Mouse (Mus musculus) C2C12 (cell line): ENCODE results near the gene Carmil3.

Source experiments
- CEBPB ChIP-seq: IDR thresholded peaks from one replicate; pipeline ENCODE4 v1.6.1; 2011; ENCODE audit warnings: low read depth, mild to moderate bottlenecking, control low read depth, moderate library complexity
- CTCF ChIP-seq: IDR thresholded peaks from one replicate; pipeline ENCODE4 v1.5.1; 2011; ENCODE audit not compliant: control insufficient read depth, insufficient read depth, insufficient read length
- FOSL1 ChIP-seq: IDR thresholded peaks from one replicate; pipeline ENCODE4 v1.8.0; 2011; ENCODE audit warnings: mild to moderate bottlenecking, low read length; ENCODE audit not compliant: poor library complexity, insufficient read depth, severe bottlenecking
- MAX ChIP-seq: IDR thresholded peaks from one replicate; pipeline ENCODE4 v1.6.1; 2011; ENCODE audit warnings: mild to moderate bottlenecking, control low read depth
- MYOD1 ChIP-seq: IDR thresholded peaks from one replicate; pipeline ENCODE4 v1.6.1; 2011; ENCODE audit warnings: low read depth; ENCODE audit not compliant: control insufficient read depth, insufficient read length
- MYOG ChIP-seq: IDR thresholded peaks from one replicate; pipeline ENCODE4 v1.6.1; 2011; ENCODE audit not compliant: control insufficient read depth, insufficient read length; ENCODE audit errors: extremely low read depth
- USF1 ChIP-seq: IDR thresholded peaks from one replicate; pipeline ENCODE4 v1.6.1; 2011; ENCODE audit warnings: low read depth, mild to moderate bottlenecking, control low read depth, moderate library complexity

DNA sequence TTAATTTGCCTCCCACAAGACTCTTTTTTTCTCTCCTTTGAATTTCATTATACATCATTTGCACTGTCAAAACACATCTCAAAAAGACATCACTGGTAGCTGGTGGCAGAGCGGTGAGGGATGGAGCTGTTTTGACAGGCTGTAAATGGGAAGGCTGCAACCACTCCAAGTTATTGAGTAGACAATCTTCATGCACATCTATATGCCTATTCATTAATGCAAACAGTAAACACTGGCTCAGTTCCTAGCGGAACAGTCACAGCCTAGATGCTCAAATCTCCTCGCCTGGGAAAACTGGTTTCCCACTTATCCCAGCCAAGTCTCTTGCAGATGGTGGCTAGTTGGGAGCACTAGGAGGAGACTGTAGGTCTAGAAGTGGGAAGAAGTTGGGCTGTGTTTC, 31.7 kb upstream of the Carmil3 start:
- no peak for TF ChIP-seq CTCF
- TF ChIP-seq CEBPB: no peak
- no peak for TF ChIP-seq MAX
- no peak for TF ChIP-seq MYOG
- no peak for TF ChIP-seq USF1
- no peak for TF ChIP-seq FOSL1
- no peak for TF ChIP-seq MYOD1
